Mouse (Mus musculus) G1E (cell line): Measurements from ENCODE around the gene Lmbr1l. TPM values are rescaled to one million over a fixed set of nuclear protein-coding genes. Genes with fewer than 3 reads are reported as not detected.

ENCODE experiments used
- ATAC-seq: 2 replicates; pipeline ENCODE4 v1.8.0; 2016; ENCODE audit warnings: mild to moderate bottlenecking; ENCODE audit not compliant: insufficient number of reproducible peaks, poor library complexity, low FRiP score, severe bottlenecking; ENCODE audit errors: extremely low read depth
- DNase-seq: peaks from one replicate; pipeline ENCODE4 v3.0.0; 2012; ENCODE audit warnings: low spot score
- H3K27me3 ChIP-seq: 2 replicates; pipeline ENCODE4 v1.6.1; 2012; ENCODE audit warnings: mild to moderate bottlenecking, low read length, inconsistent platforms; ENCODE audit not compliant: insufficient read depth
- H3K36me3 ChIP-seq: replicated peaks from 2 replicates; pipeline ENCODE3; 2012; ENCODE audit warnings: mild to moderate bottlenecking, inconsistent platforms
- H3K4me1 ChIP-seq: 2 replicates; pipeline ENCODE4 v1.6.1; 2012; ENCODE audit warnings: low read depth, low read length, inconsistent platforms, mixed read lengths; ENCODE audit not compliant: insufficient read depth
- H3K4me3 ChIP-seq: 2 replicates; pipeline ENCODE4 v1.5.1; 2012; ENCODE audit warnings: low read depth, mild to moderate bottlenecking, inconsistent platforms, low read length, moderate library complexity, mixed read lengths
- H3K9me3 ChIP-seq: replicated peaks from 2 replicates; pipeline ENCODE4 v1.6.1; 2012; ENCODE audit warnings: inconsistent platforms
- CTCF ChIP-seq: IDR thresholded peaks from 2 replicates; pipeline ENCODE4 v1.5.1; 2012; ENCODE audit warnings: low read depth, low read length, inconsistent platforms, mixed read lengths
- GATA1 ChIP-seq: IDR thresholded peaks from 2 replicates; pipeline ENCODE4 v1.6.1; 2012; ENCODE audit warnings: borderline replicate concordance, low read length, inconsistent platforms, mixed read lengths
- GATA2 ChIP-seq: IDR thresholded peaks from 2 replicates; pipeline ENCODE4 v1.6.1; 2012; ENCODE audit warnings: low read depth, low read length, inconsistent platforms, borderline replicate concordance
- POLR2AphosphoS5 ChIP-seq: IDR thresholded peaks from 2 replicates; pipeline ENCODE4 v1.6.1; 2012; ENCODE audit warnings: low read depth, low read length, inconsistent platforms; ENCODE audit not compliant: insufficient replicate concordance
- TAL1 ChIP-seq: conservative IDR thresholded peaks from 2 replicates; pipeline ENCODE4 v1.6.1; 2012; ENCODE audit warnings: low read depth, low read length, inconsistent platforms, mixed read lengths
- polyA plus RNA-seq: library from polyadenylated mRNA; stranded (reverse); fragments of >175 nt; gene quantifications from 2 replicates; pipeline ENCODE4 v1.2.3, GENCODE M21; 2012
- total RNA-seq, 2 experiments: library from RNA; stranded (forward) in 1 of 2; stranded (reverse) in 1 of 2; fragments of 200-1000 nt in 1 of 2; fragments of >200 nt in 1 of 2; fragmentation: Nextera tagmentation in 1 of 2; gene quantifications; 2 replicates each; pipeline ENCODE4 v1.2.3; 2014 to 2017

Gene Lmbr1l
- total RNA-seq (2014; fragmentation: Nextera tagmentation) (10.9 and 17.1 TPM in 2 replicates), total RNA-seq (2017) (4.5 and 7.4 TPM in 2 replicates), polyA plus RNA-seq (9.6 and 9.7 TPM in 2 replicates)

GRCm38 (mm10) chr15:98917538-98918498 is at the start of gene Lmbr1l:
Gene Lmbr1l (minus strand): TSS chr15:98918231.
- peak; percentile 100 for ATAC-seq
- TF ChIP-seq GATA1 (no peak), POLR2AphosphoS5 (no peak), GATA2 (no peak), CTCF (no peak), TAL1 (no peak)
- H3K4me1 ChIP-seq: peaks cover 29% of the 10 kb centered on the region
- H3K27me3 ChIP-seq: no peaks in the 10 kb centered on the region
- H3K36me3 ChIP-seq: peaks cover 20% of the 10 kb centered on the region
- DNase-seq: peak; percentile 96
- peak within 1 kb of the TSS; percentile 97 for H3K4me3 ChIP-seq
- H3K9me3 ChIP-seq: no peaks in the 10 kb centered on the region

DNA sequence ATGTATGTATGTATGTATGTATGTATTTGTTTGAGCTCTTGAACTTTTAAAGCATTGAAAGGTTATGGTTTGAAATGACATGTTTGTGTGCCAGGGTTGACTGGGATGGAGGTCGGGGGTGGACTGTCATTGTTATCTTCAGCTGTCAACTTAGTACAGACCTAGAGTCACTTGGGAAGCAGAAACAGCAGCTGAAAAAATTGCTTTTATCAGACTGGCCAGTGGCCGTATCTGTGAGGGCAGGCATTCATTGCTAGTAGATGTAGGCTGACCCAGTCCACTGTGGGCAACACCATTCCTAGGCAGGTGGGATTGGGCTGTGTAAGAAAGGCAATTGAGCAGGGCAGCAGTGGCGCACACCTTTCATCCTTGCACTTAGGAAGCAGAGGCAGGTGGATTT is 41.5 kb upstream of the Lmbr1l start:
- TF ChIP-seq CTCF: no peak
- TF ChIP-seq GATA2: no peak
- no peak for TF ChIP-seq GATA1
- no peak for TF ChIP-seq TAL1
- no peak for TF ChIP-seq POLR2AphosphoS5
- ATAC-seq: no peak
- no peaks in the 10 kb centered on the region for H3K9me3 ChIP-seq
- H3K36me3 ChIP-seq: no peaks in the 10 kb centered on the region
- DNase-seq: no peak
- H3K4me3 ChIP-seq: no peak overlapping the region
- H3K27me3 ChIP-seq: peaks cover 22% of the 10 kb centered on the region
- no peaks in the 10 kb centered on the region for H3K4me1 ChIP-seq

- DNase-seq (no peak), ATAC-seq (no peak)
- no peak overlapping the region for H3K4me3 ChIP-seq
- no peaks in the 10 kb centered on the region for H3K36me3 ChIP-seq
- peaks cover 1% of the 10 kb centered on the region; the same call in 1 of the 2 replicates for H3K4me1 ChIP-seq
- no peaks in the 10 kb centered on the region for H3K9me3 ChIP-seq
- H3K27me3 ChIP-seq: peaks cover 22% of the 10 kb centered on the region
- TF ChIP-seq TAL1: no peak
- TF ChIP-seq POLR2AphosphoS5: no peak
- TF ChIP-seq CTCF: no peak
- no peak for TF ChIP-seq GATA1
- TF ChIP-seq GATA2: no peak
These were observed 40.9 kb upstream of the Lmbr1l start for GRCm38 (mm10) chr15:98958901-98959420.

DNA sequence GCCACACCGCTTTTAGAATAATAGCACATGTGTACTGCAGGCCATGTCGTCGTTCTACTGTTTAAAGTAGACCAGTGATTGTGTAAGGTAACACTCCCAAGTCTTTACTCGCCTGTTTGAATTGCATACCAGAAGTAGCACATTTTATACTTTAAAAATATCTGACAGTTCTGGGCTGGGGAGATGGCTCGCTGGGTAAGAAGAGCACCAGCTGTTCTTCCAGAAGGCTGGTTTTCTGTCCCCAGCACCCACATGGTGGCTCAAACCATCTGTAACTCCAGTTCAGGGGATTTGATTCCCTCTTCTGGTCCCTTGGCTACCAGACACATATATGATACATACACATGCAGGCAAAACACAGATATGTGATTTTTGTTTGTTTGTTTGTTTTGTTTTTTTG is 39.4 kb upstream of the Lmbr1l start:
- ATAC-seq: no peak
- TF ChIP-seq GATA2 (no peak), POLR2AphosphoS5 (no peak), TAL1 (no peak), CTCF (no peak), GATA1 (no peak)
- Histone ChIP-seq H3K9me3 (no peaks in the 10 kb centered on the region), H3K4me3 (no peak overlapping the region), H3K27me3 (peaks cover 21% of the 10 kb centered on the region), H3K4me1 (peaks cover 13% of the 10 kb centered on the region), H3K36me3 (no peaks in the 10 kb centered on the region)
- DNase-seq: no peak

DNA sequence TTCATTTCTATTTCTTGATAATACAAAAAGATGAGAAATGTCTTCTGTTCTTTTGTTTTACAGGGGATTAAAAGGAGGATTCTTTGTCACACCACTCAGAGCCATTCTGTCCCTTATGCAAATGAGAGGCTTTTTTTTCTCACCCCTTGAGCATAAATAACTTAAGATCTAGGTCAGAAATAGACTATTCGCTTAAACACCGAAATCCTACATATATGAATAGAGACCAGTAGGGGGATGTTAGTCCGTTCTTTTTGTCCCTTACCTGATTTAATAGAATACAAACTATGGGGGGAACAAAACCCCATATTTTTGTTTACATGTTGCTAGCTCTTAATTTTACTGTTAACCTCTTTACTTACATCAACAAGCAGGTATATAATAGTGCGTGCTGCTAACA is 38.0 kb upstream of the Lmbr1l start:
- Histone ChIP-seq H3K4me1 (peaks cover 17% of the 10 kb centered on the region), H3K36me3 (no peaks in the 10 kb centered on the region), H3K27me3 (peaks cover 21% of the 10 kb centered on the region), H3K9me3 (no peaks in the 10 kb centered on the region), H3K4me3 (no peak overlapping the region)
- ATAC-seq (no peak), DNase-seq (no peak)
- TF ChIP-seq GATA1 (no peak), POLR2AphosphoS5 (no peak), TAL1 (no peak), CTCF (no peak)

DNA sequence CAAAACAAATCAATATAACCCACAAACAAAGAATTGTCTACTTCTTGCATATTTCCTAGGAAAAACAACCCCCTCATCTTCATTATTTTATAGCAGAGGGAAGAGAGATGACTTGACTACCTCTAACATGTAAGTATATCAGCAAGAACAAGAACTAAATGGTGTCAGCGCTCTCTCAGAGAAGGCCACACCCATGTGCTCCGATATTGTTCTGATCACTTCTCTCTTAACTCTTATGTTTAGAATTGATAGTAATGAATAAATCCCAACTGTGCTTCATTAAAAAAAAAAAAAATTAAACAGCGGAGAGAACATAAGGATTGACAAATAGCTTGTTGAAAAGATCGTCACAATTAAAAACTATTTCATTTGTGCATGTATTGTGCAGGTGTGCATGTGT is 37.3 kb upstream of the Lmbr1l start:
- H3K4me1 ChIP-seq: peaks cover 17% of the 10 kb centered on the region
- DNase-seq (no peak), ATAC-seq (no peak)

More for the DNA sequence above, 37.3 kb upstream of the Lmbr1l start:
- TF ChIP-seq GATA2 (no peak), GATA1 (no peak), CTCF (no peak), TAL1 (no peak), POLR2AphosphoS5 (no peak)
- Histone ChIP-seq H3K4me3 (no peak overlapping the region), H3K27me3 (peaks cover 19% of the 10 kb centered on the region), H3K9me3 (no peaks in the 10 kb centered on the region), H3K36me3 (no peaks in the 10 kb centered on the region)
